In the genomic region with DNA sequence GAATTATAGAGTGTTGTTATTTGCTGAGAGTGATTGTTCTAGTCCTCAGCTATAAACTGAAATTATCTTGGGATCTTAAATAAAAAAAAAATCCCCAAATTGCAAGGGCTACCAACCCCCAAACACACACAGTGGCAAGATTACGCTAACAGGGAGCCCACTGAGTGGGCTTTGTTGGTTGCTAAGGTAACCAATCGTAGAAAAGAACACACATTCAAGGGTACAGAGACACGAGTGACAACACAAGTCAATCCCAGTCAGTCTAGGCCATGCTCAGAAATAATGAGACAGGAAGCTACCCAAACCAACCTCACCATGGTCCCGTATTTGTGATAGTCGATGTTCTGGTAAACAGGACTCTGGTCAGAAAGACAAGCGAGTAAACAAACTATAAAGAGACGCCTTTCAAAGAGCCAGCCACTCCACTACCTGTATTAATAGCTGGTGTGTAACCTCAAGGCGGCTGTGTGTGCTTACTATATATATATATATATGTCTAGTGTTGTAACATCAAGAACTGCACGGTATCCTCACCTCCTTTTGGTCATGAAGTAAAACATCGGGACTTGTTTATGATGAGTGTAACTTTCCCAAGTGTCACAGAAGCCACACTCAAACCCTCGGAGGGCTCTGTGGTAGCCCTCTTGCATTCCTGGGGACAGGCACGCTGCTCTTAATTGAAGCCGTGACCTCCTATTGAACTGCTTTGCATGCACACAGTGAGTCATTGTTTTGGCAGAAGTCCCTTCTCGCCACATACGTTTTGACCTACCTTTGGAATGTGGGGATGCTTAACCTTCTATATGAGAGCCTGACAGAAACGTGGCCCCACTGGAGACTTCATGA, we compare ENCODE assay signal across 10 mouse cellular contexts. TPM values are rescaled to one million over a fixed set of nuclear protein-coding genes. Genes with fewer than 3 reads are reported as not detected.
DNase-seq lines count a peak whose midpoint lies in the region; ATAC-seq and TF ChIP-seq lines count a peak whose summit lies in the region.
"Had no signal": no experiment of that assay in that cellular context is flagged by ENCODE, and none has a peak within 500 bp of the region (broad histone marks: within the 10 kb centered on the region; RNA-seq: fewer than 3 reads in every experiment).

No protein-coding gene starts in this region.

- H3K4me2 ChIP-seq in heart, embryonic 14.5 days (ENCODE audit: low read length) = peak overlapping the region; percentile 32
- no peak overlapping the region for H3K4me2 ChIP-seq in lung, embryonic 16.5 days (ENCODE audit: low read depth, low read length)
- H3K4me2 ChIP-seq: embryonic facial prominence, embryonic 12.5 days had no signal

- no peaks in the 10 kb centered on the region for H3K27me3 ChIP-seq in heart, embryonic 14.5 days (ENCODE audit: control insufficient read depth, insufficient read depth, low read length)
- no peaks in the 10 kb centered on the region for H3K27me3 ChIP-seq in C2C12 (ENCODE audit: control insufficient read depth, insufficient read depth, insufficient read length)
- no peaks in the 10 kb centered on the region for H3K27me3 ChIP-seq in lung, embryonic 16.5 days (ENCODE audit: control insufficient read depth, insufficient read depth, low read depth, low read length)
- H3K27me3 ChIP-seq: embryonic facial prominence, embryonic 12.5 days had no signal

- H3K79me2 ChIP-seq in C2C12 (ENCODE audit: control insufficient read depth, insufficient read depth) = no peaks in the 10 kb centered on the region

- no peak for TF ChIP-seq CTCF in C2C12 (IDR thresholded peaks at IDR 0.05; ENCODE audit: control insufficient read depth, insufficient read depth, insufficient read length)

- DNase-seq in heart, adult 18-20 months = no peak
- DNase-seq in embryo, embryonic 11 days = peak; percentile 55
- DNase-seq in c-Kit-positive CD71-positive TER-119-positive erythroid progenitor cells, embryonic 14.5 days (ENCODE audit: low spot score) = no peak
- no peak for DNase-seq in gastrocnemius, adult 8-10 months (ENCODE audit: low spot score in 2 of 2)
- no peak for DNase-seq in kidney, adult 8-10 months

- no peak overlapping the region for H3K4me3 ChIP-seq in heart, embryonic 14.5 days (ENCODE audit: control insufficient read depth in 1 of 2, insufficient read depth in 1 of 2, low read depth in 1 of 2, low read length in 2 of 2)
- no peak overlapping the region for H3K4me3 ChIP-seq in C2C12 (ENCODE audit: insufficient read depth, poor library complexity, severe bottlenecking)
- no peak overlapping the region for H3K4me3 ChIP-seq in lung, embryonic 16.5 days (ENCODE audit: low read length)
- H3K4me3 ChIP-seq: embryonic facial prominence, embryonic 12.5 days had no signal

- no peaks in the 10 kb centered on the region for H3K79me3 ChIP-seq in C2C12 (ENCODE audit: low read depth)

- WGBS in heart, embryonic 14.5 days = 51% methylated on average over 16 of the region's 16 CpGs
- 39% methylated on average over 16 of the region's 16 CpGs for WGBS in lung, embryonic 16.5 days

- H3ac ChIP-seq in C2C12 (ENCODE audit: control insufficient read depth, insufficient read length, low read depth) = no peak overlapping the region

- no peaks in the 10 kb centered on the region for H3K36me3 ChIP-seq in heart, embryonic 14.5 days (ENCODE audit: control insufficient read depth, insufficient read depth, low read length)
- H3K36me3 ChIP-seq in C2C12 (ENCODE audit: control insufficient read depth, insufficient read depth) = no peaks in the 10 kb centered on the region
- H3K36me3 ChIP-seq in lung, embryonic 16.5 days (ENCODE audit: control insufficient read depth, insufficient read depth, low read length) = no peaks in the 10 kb centered on the region
- H3K36me3 ChIP-seq: embryonic facial prominence, embryonic 12.5 days had no signal

- H3K9ac ChIP-seq in heart, embryonic 14.5 days (ENCODE audit: low read length) = peak overlapping the region; percentile 32; the same call in 1 of the 2 replicates
- H3K9ac ChIP-seq in lung, embryonic 16.5 days (ENCODE audit: low read length) = no peak overlapping the region
- H3K9ac ChIP-seq: embryonic facial prominence, embryonic 12.5 days had no signal

- no peaks in the 10 kb centered on the region for H3K9me3 ChIP-seq in heart, embryonic 14.5 days (ENCODE audit: control insufficient read depth, low read length)
- H3K9me3 ChIP-seq in lung, embryonic 16.5 days (ENCODE audit: control insufficient read depth, low read length) = no peaks in the 10 kb centered on the region
- H3K9me3 ChIP-seq: embryonic facial prominence, embryonic 12.5 days had no signal

- ATAC-seq in heart, embryonic 14.5 days (ENCODE audit: insufficient number of reproducible peaks, insufficient read depth, low FRiP score, low read depth) = peak; percentile 60
- ATAC-seq in lung, embryonic 16.5 days (ENCODE audit: low read depth) = peak; percentile 59

- H3K27ac ChIP-seq in heart, embryonic 14.5 days (replicated peaks in 1 of 2; ENCODE audit: control insufficient read depth in 1 of 2, insufficient read depth in 1 of 2, low read depth in 2 of 2, low read length in 2 of 2) = peak overlapping the region; percentile 64 to 85
- H3K27ac ChIP-seq in lung, embryonic 16.5 days (ENCODE audit: low read length) = peak overlapping the region; percentile 11
- H3K27ac ChIP-seq: embryonic facial prominence, embryonic 12.5 days; macrophage had no signal

- H3K4me1 ChIP-seq in heart, embryonic 14.5 days (ENCODE audit: control insufficient read depth in 2 of 2, insufficient read depth in 2 of 2, low read length in 2 of 2) = peaks cover 23 to 27% of the 10 kb centered on the region in 2 experiments
- H3K4me1 ChIP-seq in lung, embryonic 16.5 days (replicated peaks; ENCODE audit: control insufficient read depth, insufficient read depth, low read length) = peaks cover 23% of the 10 kb centered on the region

TF ChIP-seq in C2C12, 6 proteins besides CTCF, POLR2A, EP300 and RAD21:
- no peak for TF ChIP-seq USF1 (IDR thresholded peaks at IDR 0.05; ENCODE audit: low read depth)
- no peak for TF ChIP-seq MYOG (IDR thresholded peaks at IDR 0.05; ENCODE audit: control insufficient read depth, extremely low read depth, insufficient read length)
- TF ChIP-seq FOSL1 (IDR thresholded peaks at IDR 0.05; ENCODE audit: insufficient read depth, low read length, poor library complexity, severe bottlenecking) = peak; percentile 49
- TF ChIP-seq MAX (IDR thresholded peaks at IDR 0.05) = peak; percentile 92
- no peak for TF ChIP-seq CEBPB (IDR thresholded peaks at IDR 0.05; ENCODE audit: low read depth)
- peak; percentile 37 for TF ChIP-seq MYOD1 (IDR thresholded peaks at IDR 0.05; ENCODE audit: control insufficient read depth, insufficient read length, low read depth)

RNA-seq across cellular contexts. Expression of a gene that starts 30.5 kb away (rescaled TPM):
- polyA plus RNA-seq in heart, embryonic 14.5 days (2014; fragmentation: Nextera tagmentation; extraction: Ambion mirVana) = 26.7 and 27.0 TPM in 2 replicates
- 10 to 100 TPM; 36.7 to 37.1 TPM for total RNA-seq in heart, adult 18-20 months (2021)
- polyA plus RNA-seq in C2C12 (2012; fragmentation: generic; extraction: Trizol) = 29.2 TPM
- polyA plus RNA-seq in lung, embryonic 16.5 days (2015; fragmentation: Nextera tagmentation; extraction: Ambion mirVana) = 36.4 and 38.9 TPM in 2 replicates
- total RNA-seq in gastrocnemius, adult 8-10 months (2022) = 10 to 100 TPM in 2 of 4 experiments, 1 to 10 TPM in 2; 8.7 to 13.6 (median 11.3) TPM
